Comparison of ENCODE assay signal across 27 mouse cellular contexts in genomic region chr11:49077012-49077411, GRCm38 (mm10). TPM values are rescaled to one million over a fixed set of nuclear protein-coding genes. Genes with fewer than 3 reads are reported as not detected.
DNase-seq lines count a peak whose midpoint lies in the region; ATAC-seq and TF ChIP-seq lines count a peak whose summit lies in the region.
"Had no signal": no experiment of that assay in that cellular context is flagged by ENCODE, and none has a peak within 500 bp of the region (broad histone marks: within the 10 kb centered on the region; RNA-seq: fewer than 3 reads in every experiment).

No protein-coding gene starts in this region.

- H3K27me3 ChIP-seq in kidney, embryonic 15.5 days: no peaks in the 10 kb centered on the region
- no peaks in the 10 kb centered on the region for H3K27me3 ChIP-seq in MEL (ENCODE audit: control insufficient read depth in 1 of 2, insufficient read depth in 2 of 2, low read length in 2 of 2)
- H3K27me3 ChIP-seq in liver, embryonic 13.5 days: no peaks in the 10 kb centered on the region
- H3K27me3 ChIP-seq: embryonic facial prominence, embryonic 12.5 days; forebrain, embryonic 13.5 days; Patski had no signal

- peak overlapping the region; percentile 79; the same call in 1 of the 2 replicates for H3K27ac ChIP-seq in kidney, embryonic 15.5 days
- H3K27ac ChIP-seq in MEL (ENCODE audit: control insufficient read depth, low read depth, low read length): peak overlapping the region; percentile 93
- peak overlapping the region; percentile 61 for H3K27ac ChIP-seq in liver, embryonic 13.5 days
- H3K27ac ChIP-seq: embryonic facial prominence, embryonic 12.5 days; forebrain, embryonic 13.5 days; hindbrain, postnatal 0 days; limb, embryonic 10.5 days; liver, embryonic 14.5 days; stomach, postnatal 0 days had no signal

- no peak for TF ChIP-seq EP300 in MEL (IDR thresholded peaks at IDR 0.05; ENCODE audit: low read depth in 1 of 2, low read length in 2 of 2)

- no peak for TF ChIP-seq RAD21 in MEL (IDR thresholded peaks at IDR 0.05; ENCODE audit: low read depth, low read length)

- 60% methylated on average over 1 of the region's 1 CpGs for WGBS in kidney, embryonic 15.5 days
- WGBS in liver, embryonic 13.5 days (ENCODE audit: insufficient replicate concordance): 61% methylated on average over 1 of the region's 1 CpGs

- H3K4me3 ChIP-seq in kidney, embryonic 15.5 days (replicated peaks): no peak overlapping the region
- peak overlapping the region; percentile 49 to 60 for H3K4me3 ChIP-seq in MEL (ENCODE audit: control insufficient read depth in 1 of 2, insufficient read depth in 1 of 2, low read depth in 2 of 2, low read length in 2 of 2)
- no peak overlapping the region for H3K4me3 ChIP-seq in liver, embryonic 13.5 days (replicated peaks)
- H3K4me3 ChIP-seq: embryonic facial prominence, embryonic 12.5 days; forebrain, embryonic 13.5 days; limb, embryonic 10.5 days had no signal

- H3K79me2 ChIP-seq in MEL (ENCODE audit: control insufficient read depth, insufficient read depth, low read length, poor library complexity): peaks cover 29% of the 10 kb centered on the region

- no peak overlapping the region for H3K4me2 ChIP-seq in kidney, embryonic 15.5 days
- H3K4me2 ChIP-seq in liver, embryonic 13.5 days: no peak overlapping the region
- H3K4me2 ChIP-seq: embryonic facial prominence, embryonic 12.5 days; forebrain, embryonic 13.5 days; midbrain, embryonic 11.5 days had no signal

- DNase-seq in heart, adult 11 months: peak; percentile 57
- DNase-seq in heart, adult 18-20 months: no peak
- no peak for DNase-seq in kidney, adult 9 months
- peak; percentile 52 for DNase-seq in MEL (ENCODE audit: low read depth, low spot score)
- no peak for DNase-seq in liver, embryonic 13.5 days
- DNase-seq in urinary bladder, postnatal 14 days (ENCODE audit: low spot score): no peak
- DNase-seq in Muller cell, postnatal 12 days (ENCODE audit: inconsistent ontology term): no peak
- DNase-seq: adrenal gland, postnatal 36 days; cerebellum, adult 11-12 months; cerebellum, postnatal 14 days; thymus, adult 2 months; thymus, postnatal 4 days had no signal

- H3K9ac ChIP-seq in kidney, embryonic 15.5 days: no peak overlapping the region
- peak overlapping the region; percentile 69 for H3K9ac ChIP-seq in MEL (ENCODE audit: control insufficient read depth, low read depth, low read length, poor library complexity, severe bottlenecking)
- H3K9ac ChIP-seq in liver, embryonic 13.5 days: no peak overlapping the region; the same call in 1 of the 2 replicates
- H3K9ac ChIP-seq: embryonic facial prominence, embryonic 12.5 days; forebrain, embryonic 13.5 days; liver, embryonic 14.5 days had no signal

- H3K9me3 ChIP-seq in kidney, embryonic 15.5 days (replicated peaks): no peaks in the 10 kb centered on the region
- no peaks in the 10 kb centered on the region for H3K9me3 ChIP-seq in MEL (replicated peaks; ENCODE audit: insufficient read depth, low read length)
- H3K9me3 ChIP-seq in liver, embryonic 13.5 days (replicated peaks): no peaks in the 10 kb centered on the region
- H3K9me3 ChIP-seq: embryonic facial prominence, embryonic 12.5 days; forebrain, embryonic 13.5 days; limb, embryonic 10.5 days had no signal

- ATAC-seq in kidney, embryonic 15.5 days (replicated peaks; ENCODE audit: low FRiP score): no peak
- no peak for ATAC-seq in liver, embryonic 13.5 days (ENCODE audit: low read depth)
- ATAC-seq: forebrain, embryonic 13.5 days; hindbrain, postnatal 0 days had no signal

- no peak for TF ChIP-seq POLR2A in MEL (IDR thresholded peaks at IDR 0.05; ENCODE audit: control insufficient read depth in 1 of 2, insufficient read depth in 1 of 2, low read depth in 1 of 2, low read length in 2 of 2, poor library complexity in 1 of 2)

- 0 out of 2 replicates have a peak, but pooled peaks cover 4% of the 10 kb centered on the region for H3K4me1 ChIP-seq in kidney, embryonic 15.5 days
- H3K4me1 ChIP-seq in MEL (ENCODE audit: control insufficient read depth in 1 of 2, insufficient read depth in 2 of 2, low read length in 2 of 2): peaks cover 29 to 30% of the 10 kb centered on the region in 2 experiments
- peaks cover 22% of the 10 kb centered on the region for H3K4me1 ChIP-seq in liver, embryonic 13.5 days (replicated peaks)
- H3K4me1 ChIP-seq: embryonic facial prominence, embryonic 12.5 days; forebrain, embryonic 13.5 days; limb, embryonic 10.5 days had no signal

- H3K36me3 ChIP-seq in kidney, embryonic 15.5 days: no peaks in the 10 kb centered on the region
- peaks cover 0 to 46% of the 10 kb centered on the region in 2 experiments; a peak in 2 of 4 replicates for H3K36me3 ChIP-seq in MEL (ENCODE audit: control insufficient read depth in 1 of 2, insufficient read depth in 2 of 2, low read length in 2 of 2)
- no peaks in the 10 kb centered on the region for H3K36me3 ChIP-seq in liver, embryonic 13.5 days
- H3K36me3 ChIP-seq: embryonic facial prominence, embryonic 12.5 days; limb, embryonic 10.5 days had no signal

- TF ChIP-seq CTCF in MEL (IDR thresholded peaks at IDR 0.05 in 2 of 3, conservative IDR thresholded peaks at IDR 0.05 in 1 of 3; ENCODE audit: control insufficient read depth in 1 of 3, insufficient read depth in 1 of 3, low read depth in 2 of 3, low read length in 3 of 3, poor library complexity in 1 of 3, severe bottlenecking in 1 of 3): no peak

TF ChIP-seq in MEL, 35 proteins besides CTCF, POLR2A, EP300 and RAD21:
- TF ChIP-seq HCFC1 (IDR thresholded peaks at IDR 0.05; ENCODE audit: low read depth, low read length) (no peak), MXI1 (IDR thresholded peaks at IDR 0.05; ENCODE audit: low read depth, low read length) (no peak), MAZ (IDR thresholded peaks at IDR 0.05; ENCODE audit: low read depth, low read length) (0 out of 2 replicates have a peak, but pooled peaks have one; percentile 29), MYB (IDR thresholded peaks at IDR 0.05; ENCODE audit: low read depth, low read length) (no peak)

RNA-seq across cellular contexts. Expression of gene Ifi47, which starts 0.6 kb away (rescaled TPM):
- 1 to 10 TPM; 3.4 to 5.6 TPM for total RNA-seq in heart, adult 18-20 months (2021)
- 1.7 and 2.1 TPM in 2 replicates for polyA plus RNA-seq in kidney, embryonic 15.5 days (2015; fragmentation: Nextera tagmentation; extraction: Ambion mirVana)
- total RNA-seq in MEL (2012; rRNA removed): 35.2 and 48.0 TPM in 2 replicates
- 10 to 100 TPM in 1 of 2 experiments, not detected in 1; 26.4 TPM for polyA plus RNA-seq in MEL (2012; ENCODE audit: insufficient read depth in 1 of 2, insufficient read length in 2 of 2, low read depth in 1 of 2, low replicate concordance in 2 of 2, missing spikeins in 1 of 2)
- polyA plus RNA-seq in liver, embryonic 13.5 days (2015; fragmentation: Nextera tagmentation; extraction: Ambion mirVana): 7.3 and 7.4 TPM in 2 replicates

RNA-seq across cellular contexts. Expression of gene Tgtp2, which starts 13.0 kb away (rescaled TPM):
- total RNA-seq in heart, adult 18-20 months (2021): 10 to 100 TPM in 1 of 2 experiments, 1 to 10 TPM in 1; 2.1 to 25.0 TPM
- polyA plus RNA-seq in kidney, embryonic 15.5 days (2015; fragmentation: Nextera tagmentation; extraction: Ambion mirVana): 0.32 TPM in 1 of 2 replicates, not detected in the other
- total RNA-seq in MEL (2012; rRNA removed): 0.75 and 0.77 TPM in 2 replicates
- under 1 TPM in 1 of 2 experiments, not detected in 1; 0.54 TPM for polyA plus RNA-seq in MEL (2012; ENCODE audit: insufficient read depth in 1 of 2, insufficient read length in 2 of 2, low read depth in 1 of 2, low replicate concordance in 2 of 2, missing spikeins in 1 of 2)
- polyA plus RNA-seq in liver, embryonic 13.5 days (2015; fragmentation: Nextera tagmentation; extraction: Ambion mirVana): 0.22 and 0.59 TPM in 2 replicates
- total RNA-seq: hindbrain, postnatal 0 days had no signal
- polyA plus RNA-seq: forebrain, embryonic 13.5 days; hindbrain, embryonic 11.5 days; kidney, embryonic 14.5 days; limb, embryonic 10.5 days; midbrain, embryonic 11.5 days; neural tube, embryonic 11.5 days had no signal

RNA-seq across cellular contexts. Expression of gene 9930111J21Rik2, which starts 26.0 kb away (rescaled TPM):
- 1 to 10 TPM; 6.2 to 7.6 TPM for total RNA-seq in heart, adult 18-20 months (2021)
- polyA plus RNA-seq in kidney, embryonic 15.5 days (2015; fragmentation: Nextera tagmentation; extraction: Ambion mirVana): 0.93 and 1.0 TPM in 2 replicates
- total RNA-seq in MEL (2012; rRNA removed): 0.08 and 0.16 TPM in 2 replicates
- under 1 TPM in 1 of 2 experiments, not detected in 1; 0.04 TPM for polyA plus RNA-seq in MEL (2012; ENCODE audit: insufficient read depth in 1 of 2, insufficient read length in 2 of 2, low read depth in 1 of 2, low replicate concordance in 2 of 2, missing spikeins in 1 of 2)
- 0.52 and 0.65 TPM in 2 replicates for polyA plus RNA-seq in liver, embryonic 13.5 days (2015; fragmentation: Nextera tagmentation; extraction: Ambion mirVana)

RNA-seq across cellular contexts. Expression of gene Olfr1396, which starts 37.7 kb away (rescaled TPM):
- under 1 TPM; 0.59 to 0.65 TPM for total RNA-seq in heart, adult 18-20 months (2021)
- polyA plus RNA-seq in kidney, embryonic 15.5 days (2015; fragmentation: Nextera tagmentation; extraction: Ambion mirVana): not detected in 2 replicates
- not detected in 2 replicates for total RNA-seq in MEL (2012; rRNA removed)
- under 1 TPM in 1 of 2 experiments, not detected in 1; 0.06 TPM for polyA plus RNA-seq in MEL (2012; ENCODE audit: insufficient read depth in 1 of 2, insufficient read length in 2 of 2, low read depth in 1 of 2, low replicate concordance in 2 of 2, missing spikeins in 1 of 2)
- not detected in 2 replicates for polyA plus RNA-seq in liver, embryonic 13.5 days (2015; fragmentation: Nextera tagmentation; extraction: Ambion mirVana)
- total RNA-seq: gastrocnemius, adult 18-20 months; hindbrain, postnatal 0 days; layer of hippocampus, postnatal 25 days had no signal
- polyA plus RNA-seq: embryonic facial prominence, embryonic 12.5 days; forebrain, embryonic 13.5 days; hindbrain, embryonic 11.5 days; hindbrain, postnatal 0 days; kidney, embryonic 14.5 days; limb, embryonic 10.5 days; liver, embryonic 14.5 days; lung, embryonic 16.5 days; midbrain, embryonic 11.5 days; neural tube, embryonic 11.5 days; Patski had no signal

Comparison
In these comparisons a context has a peak if more than half of its experiments do, and no peak if none do; other contexts are left out.
1. DNase-seq: peak in heart, adult 11 months (single experiment) and MEL (single experiment); none in heart, adult 18-20 months (0 of 2), kidney, adult 9 months (single experiment), liver, embryonic 13.5 days (single experiment), urinary bladder, postnatal 14 days (single experiment) and Muller cell, postnatal 12 days (single experiment).
2. H3K4me3 ChIP-seq: peak in MEL (2 of 2); none in kidney, embryonic 15.5 days (single experiment) and liver, embryonic 13.5 days (single experiment).
3. Peak in every context shown above with its lines, with median percentiles within 50 percentile points of each other: H3K27ac ChIP-seq.